Mouse (Mus musculus) neural tube, embryonic 12.5 days (tissue): Measurements from ENCODE around the gene Phactr1. TPM values are rescaled to one million over a fixed set of nuclear protein-coding genes. Genes with fewer than 3 reads are reported as not detected.

ENCODE experiments used
- ATAC-seq: fragments of 200-750 bp; cut with Nextera tagmentation; 2 replicates; pipeline ENCODE4 v1.8.0; 2017; ENCODE audit warnings: low read depth, mild to moderate bottlenecking, moderate TSS enrichment, moderate library complexity; ENCODE audit not compliant: low FRiP score
- H3K27ac ChIP-seq: fragments of 300-500 bp; sonication (generic); 2 replicates; pipeline ENCODE4 v1.5.1; 2016
- H3K27me3 ChIP-seq: fragments of 300-500 bp; sonication (generic); replicated peaks from 2 replicates; pipeline ENCODE4 v1.6.1; 2016; ENCODE audit warnings: mild to moderate bottlenecking
- H3K36me3 ChIP-seq: fragments of 300-500 bp; sonication (generic); 2 replicates; pipeline ENCODE4 v1.6.1; 2016; ENCODE audit warnings: mild to moderate bottlenecking
- H3K4me1 ChIP-seq: fragments of 300-500 bp; sonication (generic); 2 replicates; pipeline ENCODE4 v1.6.1; 2016
- H3K4me2 ChIP-seq: fragments of 300-500 bp; sonication (generic); replicated peaks from 2 replicates; pipeline ENCODE4 v1.6.1; 2016; ENCODE audit warnings: mild to moderate bottlenecking
- H3K4me3 ChIP-seq: fragments of 300-500 bp; sonication (generic); 2 replicates; pipeline ENCODE4 v1.5.1; 2016
- H3K9ac ChIP-seq: fragments of 300-500 bp; sonication (generic); 2 replicates; pipeline ENCODE4 v1.6.1; 2016; ENCODE audit warnings: mild to moderate bottlenecking
- H3K9me3 ChIP-seq: fragments of 300-500 bp; sonication (generic); 2 replicates; pipeline ENCODE4 v1.6.1; 2016; ENCODE audit warnings: mild to moderate bottlenecking
- WGBS: fragments of 180-500 bp; shearing (Covaris S2); methylation state at CpG from one replicate; pipeline ENCODE4 v1.1.7; 2016; 5-methylcytosine and 5-hydroxymethylcytosine counted together
- polyA plus RNA-seq: library from polyadenylated mRNA; unstranded; fragments of >200 nt; fragmentation: Nextera tagmentation; extraction: Ambion mirVana; gene quantifications from 2 replicates; pipeline ENCODE4 v1.2.1, GENCODE M21; 2016

Phactr1 gene
- polyA plus RNA-seq, 1 experiment from 2014 or later = 47.5 TPM

DNA sequence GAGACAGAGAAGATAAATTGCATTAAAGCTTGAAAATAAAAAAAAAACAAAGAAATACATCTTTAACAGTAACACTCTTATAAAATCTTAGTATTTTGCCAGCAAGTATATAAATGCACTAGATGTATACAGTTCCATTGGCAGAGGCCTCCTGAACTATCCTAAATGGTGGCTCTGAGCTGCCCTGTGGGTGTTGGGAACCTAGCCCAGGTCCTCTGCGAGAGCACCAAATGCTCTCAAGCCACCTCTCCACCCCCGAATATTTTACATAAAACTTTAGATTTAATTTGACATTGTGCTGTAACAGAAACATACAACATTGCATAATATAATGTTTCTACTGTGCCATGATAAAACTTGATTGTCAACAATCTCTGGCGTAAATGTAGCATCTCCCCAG is 293.1 kb downstream of the Phactr1 start:
- WGBS = 90% methylated on average over 3 of the region's 3 CpGs
- Histone ChIP-seq H3K36me3 (no peaks in the 10 kb centered on the region), H3K4me2 (no peak overlapping the region), H3K27ac (no peak overlapping the region), H3K9ac (no peak overlapping the region), H3K27me3 (no peaks in the 10 kb centered on the region), H3K4me1 (0 out of 2 replicates have a peak, but pooled peaks cover 4% of the 10 kb centered on the region), H3K4me3 (no peak overlapping the region), H3K9me3 (no peaks in the 10 kb centered on the region)
- ATAC-seq = no peak

DNA sequence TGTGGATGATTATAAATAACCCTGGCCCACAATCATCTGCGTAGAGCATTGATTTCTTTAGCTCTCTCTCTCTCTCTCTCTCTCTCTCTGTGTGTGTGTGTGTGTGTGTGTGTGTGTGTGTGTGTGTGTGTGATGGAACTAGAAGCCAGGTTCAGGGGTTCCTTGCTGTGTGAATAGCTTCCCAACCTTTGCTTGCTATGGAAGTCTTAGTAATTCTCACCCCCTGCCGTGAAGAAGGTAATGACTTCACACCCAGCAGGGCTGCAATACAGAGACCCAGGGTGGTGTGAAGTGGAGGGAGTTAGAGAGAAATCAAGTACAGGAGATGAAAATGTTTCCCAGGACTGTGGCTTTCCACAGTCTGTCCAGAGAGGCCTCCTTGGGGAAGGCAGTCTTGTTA is 293.5 kb downstream of the Phactr1 start:
- H3K27ac ChIP-seq = no peak overlapping the region
- H3K9me3 ChIP-seq = no peaks in the 10 kb centered on the region
- H3K4me1 ChIP-seq = 0 out of 2 replicates have a peak, but pooled peaks cover 4% of the 10 kb centered on the region
- H3K36me3 ChIP-seq = no peaks in the 10 kb centered on the region
- no peak overlapping the region for H3K9ac ChIP-seq
- no peaks in the 10 kb centered on the region for H3K27me3 ChIP-seq
- H3K4me3 ChIP-seq = no peak overlapping the region
- ATAC-seq = no peak
- H3K4me2 ChIP-seq = no peak overlapping the region
- 72% methylated on average over 2 of the region's 2 CpGs for WGBS

DNA sequence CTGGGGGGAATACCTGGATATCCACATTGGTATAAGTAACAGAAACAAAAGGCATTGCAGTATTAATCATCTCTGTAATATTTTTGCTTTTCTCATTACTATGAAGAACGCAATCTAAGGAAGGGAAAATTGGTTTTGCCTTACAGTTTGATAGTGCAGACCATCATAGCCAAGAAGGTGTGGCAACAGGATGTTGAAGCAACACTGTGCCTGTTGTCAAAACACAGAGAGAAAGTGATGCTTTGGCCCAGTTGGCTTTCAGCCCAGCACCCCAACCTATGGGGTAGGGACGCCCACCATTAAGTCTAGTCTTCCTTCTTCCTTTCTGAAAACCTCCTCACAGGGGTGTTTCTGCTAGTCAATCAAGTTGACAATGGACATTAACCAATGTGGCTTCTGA is 294.1 kb downstream of the Phactr1 start:
- WGBS = 91% methylated on average over 2 of the region's 2 CpGs
- H3K27ac ChIP-seq = no peak overlapping the region
- no peaks in the 10 kb centered on the region for H3K9me3 ChIP-seq
- no peak overlapping the region for H3K4me2 ChIP-seq
- no peaks in the 10 kb centered on the region for H3K36me3 ChIP-seq
- H3K9ac ChIP-seq = no peak overlapping the region
- 0 out of 2 replicates have a peak, but pooled peaks cover 4% of the 10 kb centered on the region for H3K4me1 ChIP-seq
- no peak overlapping the region for H3K4me3 ChIP-seq
- H3K27me3 ChIP-seq = no peaks in the 10 kb centered on the region
- ATAC-seq = no peak

DNA sequence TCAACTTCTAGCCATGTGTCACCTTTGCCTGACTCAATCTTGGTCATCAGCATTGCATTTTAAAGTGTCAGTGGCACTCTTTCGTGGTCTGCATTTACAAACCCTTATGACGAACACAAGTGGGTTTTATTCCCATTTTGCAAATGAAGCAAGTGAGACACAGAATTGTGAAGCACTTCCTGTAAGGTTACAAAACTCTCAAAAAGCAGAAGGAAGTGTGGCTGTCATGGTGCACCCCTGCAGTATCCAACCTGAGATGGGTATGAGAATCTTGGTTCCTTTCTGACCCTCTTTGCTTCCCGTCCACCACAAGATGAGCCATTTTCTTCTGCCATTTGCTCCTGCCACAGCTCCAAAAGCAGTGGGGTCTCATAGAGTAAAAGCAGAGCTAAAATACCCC is 295.7 kb downstream of the Phactr1 start:
- Histone ChIP-seq H3K4me2 (no peak overlapping the region), H3K27ac (no peak overlapping the region), H3K27me3 (no peaks in the 10 kb centered on the region), H3K9me3 (no peaks in the 10 kb centered on the region), H3K9ac (no peak overlapping the region), H3K36me3 (no peaks in the 10 kb centered on the region), H3K4me1 (0 out of 2 replicates have a peak, but pooled peaks cover 4% of the 10 kb centered on the region), H3K4me3 (no peak overlapping the region)
- ATAC-seq = no peak
- 93% methylated on average over 3 of the region's 3 CpGs for WGBS

DNA sequence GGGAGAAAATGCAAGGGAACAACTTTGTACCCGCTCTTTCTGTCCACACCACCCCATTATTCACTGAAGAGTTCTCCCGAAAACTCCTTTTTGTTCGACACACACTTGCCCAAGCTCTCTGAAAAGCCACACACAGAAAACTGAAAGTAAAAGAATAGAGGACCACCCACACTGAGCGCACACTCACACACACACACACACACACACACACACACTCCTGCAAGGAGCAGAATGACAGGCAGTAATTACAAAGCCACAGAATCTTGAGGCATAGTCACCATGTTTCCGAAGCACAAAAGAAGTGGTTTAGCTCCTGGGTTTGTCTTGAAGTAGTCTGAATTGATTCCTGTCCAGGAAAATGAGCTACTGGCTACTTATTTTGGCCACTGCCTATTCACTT is 296.5 kb downstream of the Phactr1 start:
- Histone ChIP-seq H3K4me3 (no peak overlapping the region), H3K36me3 (no peaks in the 10 kb centered on the region), H3K9ac (no peak overlapping the region), H3K4me1 (0 out of 2 replicates have a peak, but pooled peaks cover 4% of the 10 kb centered on the region), H3K9me3 (no peaks in the 10 kb centered on the region), H3K27me3 (no peaks in the 10 kb centered on the region), H3K27ac (no peak overlapping the region), H3K4me2 (no peak overlapping the region)
- ATAC-seq = no peak
- 54% methylated on average over 5 of the region's 5 CpGs for WGBS

DNA sequence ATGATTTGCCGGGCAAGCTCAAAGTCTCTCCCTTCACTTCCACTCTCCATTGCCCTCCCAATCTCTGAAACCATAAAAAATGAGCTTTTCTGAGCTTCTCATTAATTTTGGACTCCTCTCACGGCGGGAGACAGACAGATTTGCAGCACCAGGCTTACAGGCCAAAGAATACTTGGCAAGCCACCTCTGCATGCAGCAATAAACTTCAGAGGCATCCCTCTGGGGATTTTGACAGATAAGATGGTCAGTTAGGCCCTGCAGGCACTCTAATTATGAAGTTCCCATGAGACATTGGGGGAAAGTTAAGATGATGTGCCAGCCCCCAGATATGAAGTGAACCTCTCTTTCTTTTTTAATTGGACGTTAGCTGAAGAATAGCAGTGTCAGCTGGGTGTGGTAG is 300.2 kb downstream of the Phactr1 start:
- H3K27ac ChIP-seq = no peak overlapping the region
- ATAC-seq = no peak
- WGBS = 70% methylated on average over 4 of the region's 4 CpGs

DNA sequence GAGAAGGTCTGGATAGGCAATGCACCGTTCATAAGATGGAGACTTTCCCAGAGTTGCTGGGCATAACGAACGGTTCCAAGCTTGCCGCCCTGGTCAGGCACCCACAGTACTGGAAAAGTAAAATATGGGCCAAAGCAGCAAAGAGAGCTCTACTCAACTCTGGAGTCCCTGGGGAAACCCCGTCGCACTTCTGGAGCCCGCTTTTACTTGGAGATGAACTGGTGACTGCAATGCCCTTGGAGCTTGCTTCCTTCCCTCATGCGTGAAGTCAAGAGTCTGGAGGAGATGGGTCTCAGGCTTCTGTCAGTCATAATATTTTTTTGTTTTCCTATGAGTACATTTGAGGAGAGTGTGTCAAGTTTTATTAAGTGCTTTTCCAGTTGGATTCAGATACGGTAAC is 302.2 kb downstream of the Phactr1 start:
- Histone ChIP-seq H3K4me3 (no peak overlapping the region), H3K27me3 (no peaks in the 10 kb centered on the region), H3K9ac (no peak overlapping the region), H3K4me2 (no peak overlapping the region), H3K4me1 (no peaks in the 10 kb centered on the region), H3K36me3 (no peaks in the 10 kb centered on the region), H3K27ac (no peak overlapping the region), H3K9me3 (no peaks in the 10 kb centered on the region)
- no peak for ATAC-seq
- WGBS = 91% methylated on average over 9 of the region's 9 CpGs

More for the DNA sequence above, 300.2 kb downstream of the Phactr1 start:
- H3K9me3 ChIP-seq = no peaks in the 10 kb centered on the region
- H3K36me3 ChIP-seq = no peaks in the 10 kb centered on the region
- H3K4me1 ChIP-seq = 0 out of 2 replicates have a peak, but pooled peaks cover 4% of the 10 kb centered on the region
- no peak overlapping the region for H3K4me2 ChIP-seq
- H3K27me3 ChIP-seq = no peaks in the 10 kb centered on the region
- H3K4me3 ChIP-seq = no peak overlapping the region
- no peak overlapping the region for H3K9ac ChIP-seq

DNA sequence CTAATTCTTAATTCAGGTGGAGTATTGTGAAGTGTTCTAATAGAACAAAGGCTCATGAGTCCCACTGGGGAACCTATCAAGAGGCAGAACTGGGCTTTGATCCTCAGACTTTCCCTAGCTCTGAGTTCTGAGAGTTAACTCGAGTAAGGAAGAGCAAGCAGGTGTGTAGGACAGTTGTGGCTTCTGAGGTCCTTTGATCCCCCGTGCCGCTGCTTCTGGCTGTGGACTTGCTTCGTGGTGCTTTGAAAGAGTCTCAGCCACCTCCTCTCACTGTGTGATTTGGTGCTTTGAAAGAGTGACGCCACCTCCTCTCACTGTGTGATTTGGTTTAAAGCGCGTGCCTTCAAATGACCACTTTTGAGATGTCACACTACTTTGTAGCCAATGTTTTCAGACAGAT is 305.4 kb downstream of the Phactr1 start:
- 76% methylated on average over 7 of the region's 7 CpGs for WGBS

DNA sequence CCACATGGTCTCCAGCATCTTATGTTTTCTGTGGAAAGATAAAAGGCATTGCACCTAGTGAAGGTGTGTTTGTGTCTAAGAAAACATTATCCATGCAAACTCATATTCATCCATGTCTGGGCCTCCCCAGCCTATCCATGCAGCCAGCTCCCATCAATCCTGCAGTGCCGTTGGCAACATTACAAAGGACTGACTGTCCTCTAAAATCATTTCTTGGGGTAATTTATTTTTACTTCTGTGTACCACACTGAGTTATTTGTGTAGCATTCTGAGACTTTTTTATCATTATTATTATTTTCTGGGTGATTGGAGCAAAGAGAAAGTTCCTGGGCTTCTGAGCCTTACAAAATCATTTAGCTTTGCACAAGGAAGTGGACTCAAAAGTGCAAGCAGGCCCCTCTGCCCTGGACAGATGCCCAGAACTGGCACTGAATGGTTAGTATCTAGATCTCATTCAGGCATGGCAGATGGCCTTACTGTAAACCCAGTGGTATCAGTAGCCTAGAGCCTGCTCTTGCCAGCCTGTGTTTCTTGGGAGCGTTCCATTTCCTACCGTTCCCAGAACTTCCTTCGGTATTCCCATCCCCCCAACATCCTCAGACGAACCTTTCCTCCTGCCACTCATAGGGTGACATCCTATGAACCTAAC is 307.6 kb downstream of the Phactr1 start:
- H3K4me3 ChIP-seq = no peak overlapping the region
- H3K9me3 ChIP-seq = no peaks in the 10 kb centered on the region
- no peak overlapping the region for H3K9ac ChIP-seq
- H3K27me3 ChIP-seq = no peaks in the 10 kb centered on the region
- no peak overlapping the region for H3K27ac ChIP-seq
- no peaks in the 10 kb centered on the region for H3K4me1 ChIP-seq
- no peak overlapping the region for H3K4me2 ChIP-seq
- 91% methylated on average over 5 of the region's 5 CpGs for WGBS
- no peak for ATAC-seq
- no peaks in the 10 kb centered on the region for H3K36me3 ChIP-seq

More for the DNA sequence above, 305.4 kb downstream of the Phactr1 start:
- H3K4me1 ChIP-seq = no peaks in the 10 kb centered on the region
- H3K4me2 ChIP-seq = no peak overlapping the region
- no peak overlapping the region for H3K9ac ChIP-seq
- no peaks in the 10 kb centered on the region for H3K27me3 ChIP-seq
- no peaks in the 10 kb centered on the region for H3K36me3 ChIP-seq
- no peak overlapping the region for H3K27ac ChIP-seq
- no peak overlapping the region for H3K4me3 ChIP-seq
- no peaks in the 10 kb centered on the region for H3K9me3 ChIP-seq
- ATAC-seq = no peak

DNA sequence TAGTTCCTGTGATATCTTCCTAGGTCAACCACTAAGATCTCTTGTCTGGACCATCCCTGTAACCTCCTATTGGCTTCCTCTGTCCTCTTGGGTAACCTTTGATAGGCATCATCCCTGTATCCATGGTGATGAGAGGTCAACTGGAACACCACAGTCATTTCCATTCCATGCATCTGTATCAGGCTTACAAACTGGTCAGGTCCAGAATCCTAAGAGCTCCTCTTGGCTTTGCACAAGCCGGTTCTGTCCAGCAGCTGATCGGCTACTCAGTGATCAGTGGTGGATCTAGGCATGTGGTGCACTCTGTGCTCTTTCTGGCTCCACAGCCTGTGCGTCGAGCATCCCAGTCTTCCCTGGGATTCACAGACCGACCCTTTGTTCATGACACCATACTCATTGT is 309.1 kb downstream of the Phactr1 start:
- Histone ChIP-seq H3K9ac (no peak overlapping the region), H3K27ac (no peak overlapping the region), H3K4me3 (no peak overlapping the region), H3K36me3 (no peaks in the 10 kb centered on the region), H3K4me1 (no peaks in the 10 kb centered on the region), H3K4me2 (no peak overlapping the region), H3K27me3 (no peaks in the 10 kb centered on the region), H3K9me3 (no peaks in the 10 kb centered on the region)
- no peak for ATAC-seq
- WGBS = 96% methylated on average over 5 of the region's 5 CpGs

DNA sequence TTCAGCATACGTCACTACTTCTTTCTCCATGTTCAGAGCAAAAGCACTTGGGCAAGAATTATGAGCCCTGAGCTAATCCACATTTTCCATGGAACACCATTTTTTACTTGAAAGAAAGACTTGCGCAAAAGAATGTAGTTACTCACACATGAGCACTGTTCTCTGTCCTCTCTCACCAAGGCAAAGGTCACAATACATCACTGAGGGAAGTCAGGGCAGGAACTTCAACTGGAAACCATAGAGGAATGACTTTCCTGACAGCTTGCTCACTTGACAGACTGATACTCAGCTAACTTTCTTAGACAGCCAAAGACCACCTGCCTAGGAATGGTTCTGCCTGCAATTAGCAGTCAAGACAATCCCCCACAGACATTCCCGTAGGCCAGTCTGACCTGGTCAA is 309.6 kb downstream of the Phactr1 start:
- Histone ChIP-seq H3K4me2 (no peak overlapping the region), H3K9me3 (no peaks in the 10 kb centered on the region), H3K27me3 (no peaks in the 10 kb centered on the region), H3K4me3 (no peak overlapping the region), H3K36me3 (no peaks in the 10 kb centered on the region), H3K27ac (no peak overlapping the region), H3K4me1 (no peaks in the 10 kb centered on the region), H3K9ac (no peak overlapping the region)
- ATAC-seq = no peak
- 77% methylated on average over 3 of the region's 3 CpGs for WGBS

DNA sequence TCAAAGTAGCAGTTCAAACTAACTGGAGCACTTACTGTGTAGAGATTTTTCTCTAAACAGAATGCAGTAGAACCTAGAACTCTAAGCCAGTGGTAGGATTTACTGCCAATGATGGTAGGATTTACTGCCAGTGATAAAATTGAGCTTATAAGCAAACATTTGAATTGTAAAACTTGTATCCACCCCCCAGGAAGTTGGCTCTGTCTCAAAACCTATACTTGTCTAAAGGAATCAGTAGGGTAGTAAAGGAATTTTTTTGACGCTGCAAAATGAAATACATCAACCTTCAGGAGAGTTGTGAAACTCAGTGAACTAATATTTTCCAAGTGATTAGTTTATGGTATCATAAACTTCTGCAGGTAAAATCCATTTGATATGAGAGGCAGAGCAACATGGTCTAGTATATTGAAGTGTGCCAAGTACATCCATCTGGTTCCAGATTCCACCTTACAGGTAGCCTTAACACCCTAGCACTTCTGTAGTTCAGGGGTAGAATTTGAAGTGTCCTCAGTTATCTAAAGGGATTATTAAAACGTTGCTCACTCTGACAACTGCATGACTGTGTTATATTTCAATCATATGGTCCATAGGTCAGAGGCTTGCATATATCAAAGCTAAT is 310.2 kb downstream of the Phactr1 start:
- 82% methylated on average over 2 of the region's 2 CpGs for WGBS
- no peak overlapping the region for H3K27ac ChIP-seq

DNA sequence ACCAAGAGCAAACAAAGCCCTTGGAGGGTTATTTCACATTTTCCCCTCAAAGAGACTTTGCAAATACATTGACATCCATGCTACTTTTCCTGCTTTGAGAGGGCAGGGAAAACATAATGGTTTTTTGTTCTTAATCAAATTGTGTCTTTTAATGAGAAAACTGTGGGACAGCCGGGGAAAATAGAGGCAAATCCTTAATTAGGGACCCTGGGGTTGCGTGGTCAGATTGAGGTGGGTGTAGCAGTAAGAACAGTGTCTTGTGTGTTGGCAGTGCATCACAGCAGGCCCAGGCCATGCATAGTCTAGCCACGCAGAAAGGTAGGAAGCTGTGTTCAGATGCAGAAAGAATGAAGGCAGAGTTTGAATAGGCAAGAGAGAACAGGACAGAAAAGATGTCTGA is 310.7 kb downstream of the Phactr1 start:
- Histone ChIP-seq H3K36me3 (no peaks in the 10 kb centered on the region), H3K27me3 (no peaks in the 10 kb centered on the region), H3K4me1 (no peaks in the 10 kb centered on the region), H3K9ac (no peak overlapping the region), H3K9me3 (no peaks in the 10 kb centered on the region), H3K4me2 (no peak overlapping the region), H3K27ac (no peak overlapping the region), H3K4me3 (no peak overlapping the region)
- 82% methylated on average over 3 of the region's 3 CpGs for WGBS
- no peak for ATAC-seq

More for the DNA sequence above, 310.2 kb downstream of the Phactr1 start:
- no peak overlapping the region for H3K4me2 ChIP-seq
- no peaks in the 10 kb centered on the region for H3K9me3 ChIP-seq
- no peaks in the 10 kb centered on the region for H3K36me3 ChIP-seq
- no peak for ATAC-seq
- H3K9ac ChIP-seq = no peak overlapping the region
- H3K27me3 ChIP-seq = no peaks in the 10 kb centered on the region
- H3K4me3 ChIP-seq = no peak overlapping the region
- H3K4me1 ChIP-seq = no peaks in the 10 kb centered on the region
